Mouse (Mus musculus) adrenal gland, adult 2 months (tissue): ENCODE results near the gene Drg1. TPM values are rescaled to one million over a fixed set of nuclear protein-coding genes. Genes with fewer than 3 reads are reported as not detected.

Experiments
- DNase-seq: peaks from one replicate; pipeline ENCODE4 v3.0.0; 2021
- polyA plus RNA-seq: library from polyadenylated mRNA; depleted of rRNA; stranded (reverse); fragments of >200 nt; gene quantifications from 2 replicates; pipeline ENCODE4 v1.2.3, GENCODE M21; 2012
- total RNA-seq, 2 experiments: library from RNA; stranded (reverse); gene quantifications; 2 replicates each; pipeline ENCODE4 v1.2.3; 2021

The Drg1 gene
- total and polyA plus RNA-seq, 3 experiments = 7.2 to 104 (median 86.3) TPM

DNA sequence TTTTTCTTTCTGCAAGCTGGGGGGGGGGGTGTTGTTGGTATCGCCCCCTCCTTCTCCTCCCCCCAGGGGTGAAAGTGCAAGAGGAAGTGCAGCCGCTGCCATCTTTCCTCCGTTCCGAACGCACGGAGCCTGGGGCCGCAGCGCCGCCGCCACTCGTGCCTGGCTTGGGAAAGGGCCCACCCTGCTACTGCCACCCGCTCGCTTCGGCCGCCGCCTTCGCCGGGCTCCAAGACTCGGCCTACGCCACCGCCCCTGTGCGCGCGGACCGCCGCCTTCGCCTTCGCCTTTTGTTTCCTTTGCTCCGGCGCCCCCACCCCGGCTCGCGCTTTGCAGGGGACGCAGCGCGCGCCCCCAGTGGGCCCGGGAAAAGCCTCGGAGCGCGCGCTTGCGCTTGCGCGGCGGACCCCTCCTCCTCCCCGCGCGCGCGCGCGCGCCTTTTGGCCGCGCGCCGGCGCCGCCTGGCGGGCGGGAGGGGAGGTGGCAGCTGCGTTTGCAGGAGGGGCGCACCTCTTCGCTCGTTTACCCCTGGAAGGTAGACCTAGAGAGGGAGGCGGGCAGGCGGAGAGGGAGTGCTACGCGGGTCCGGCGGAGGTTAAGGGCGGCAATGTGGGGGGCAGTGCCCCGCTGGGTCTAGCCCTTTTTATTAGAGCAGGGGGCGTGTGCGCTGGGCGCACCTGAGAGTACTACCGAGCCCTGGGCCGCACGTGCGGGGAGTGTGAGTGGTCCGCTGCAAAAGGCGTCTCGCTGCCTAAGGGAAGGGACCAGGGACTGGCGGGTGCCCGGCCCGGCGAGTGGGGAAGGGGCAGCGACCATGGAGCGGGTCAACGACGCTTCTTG, 23.8 kb upstream of the Drg1 start:
- DNase-seq = peak; percentile 89

DNA sequence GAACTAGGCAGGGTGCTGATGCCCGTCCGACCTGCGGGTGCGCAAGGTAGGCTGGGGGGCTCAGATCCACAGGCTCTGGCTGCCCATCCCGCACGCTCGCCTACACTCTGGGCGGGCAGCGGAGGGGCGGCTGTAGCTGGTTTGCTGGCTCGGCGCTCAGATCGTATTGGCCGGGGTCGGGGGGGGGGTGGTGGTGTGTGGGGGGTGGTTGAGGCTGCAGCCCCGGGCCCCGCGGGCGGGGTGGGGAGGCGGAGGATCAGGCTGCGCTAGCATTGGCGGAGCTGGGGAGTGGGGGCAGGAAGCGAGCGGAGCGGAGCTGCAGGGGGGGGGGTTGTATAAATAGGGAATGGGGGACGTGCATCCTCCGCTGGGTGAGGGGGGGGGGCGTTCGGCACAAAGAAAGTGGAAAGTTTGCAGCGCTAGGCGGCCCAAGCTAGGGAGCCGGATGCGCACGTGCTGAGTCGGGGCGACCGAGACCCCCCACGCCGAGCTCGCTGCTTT, 23.1 kb upstream of the Drg1 start:
- peak; percentile 85 for DNase-seq

DNA sequence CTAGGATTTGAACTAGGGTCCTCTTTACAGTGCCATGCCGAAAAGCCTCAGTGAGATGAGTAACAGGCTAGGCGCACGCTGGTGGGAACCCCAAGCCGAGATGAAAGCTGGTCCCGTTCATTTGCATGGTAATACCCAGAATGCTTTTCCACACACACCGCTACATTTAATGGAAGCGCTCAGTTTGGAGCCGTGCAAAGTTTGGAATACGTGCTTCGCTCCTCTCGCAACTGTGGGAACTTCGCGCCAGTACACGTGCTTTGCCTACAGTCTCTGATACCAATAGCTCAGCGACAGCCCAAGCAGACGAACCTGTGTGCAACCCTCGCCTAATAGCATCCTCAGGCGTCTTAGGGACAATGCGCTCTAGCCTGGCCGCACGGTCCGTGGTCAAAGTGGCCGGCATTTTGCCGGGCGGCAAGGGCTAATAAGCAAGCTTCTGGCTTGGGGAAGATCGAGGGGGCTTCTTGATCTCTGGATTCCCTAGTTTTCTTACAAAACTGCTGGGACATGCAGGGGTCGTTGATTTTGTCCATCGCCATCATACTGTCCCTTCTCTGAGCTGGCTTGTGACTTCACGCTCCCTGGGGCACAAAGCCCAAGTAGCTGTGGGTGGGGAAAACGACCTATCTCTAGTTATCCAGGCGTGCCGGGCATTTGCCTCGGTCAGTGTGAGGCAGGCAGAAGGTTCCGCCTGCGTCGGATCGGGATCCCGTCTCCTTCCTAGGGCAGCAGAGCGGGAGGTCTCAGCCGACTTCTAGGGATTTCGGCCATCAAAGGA, 22.5 kb upstream of the Drg1 start, which contains the start of gene Patz1:
Patz1 (plus strand) TSS at position 354 of the 781 bp plus-strand sequence.
- DNase-seq = peak; percentile 77

DNA sequence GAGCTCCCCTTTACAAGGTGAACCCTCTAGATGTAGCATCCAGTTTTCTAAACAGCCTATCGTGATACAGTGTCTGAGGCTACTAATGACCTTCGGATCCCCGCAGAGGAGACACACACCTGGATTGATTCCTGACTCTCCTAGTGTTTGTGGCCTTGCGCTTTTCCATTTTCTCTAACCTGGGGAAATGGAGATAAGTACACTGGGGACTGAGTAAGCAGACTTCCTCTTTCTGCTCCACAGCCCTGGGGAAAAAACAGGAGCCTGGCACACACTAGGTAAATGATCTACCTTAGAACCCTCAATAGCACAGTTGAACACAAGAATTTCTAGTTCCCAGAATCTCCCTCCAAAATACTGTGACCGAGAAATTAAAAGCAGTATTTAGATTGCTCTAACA, 21.7 kb upstream of the Drg1 start:
- DNase-seq = no peak

DNA sequence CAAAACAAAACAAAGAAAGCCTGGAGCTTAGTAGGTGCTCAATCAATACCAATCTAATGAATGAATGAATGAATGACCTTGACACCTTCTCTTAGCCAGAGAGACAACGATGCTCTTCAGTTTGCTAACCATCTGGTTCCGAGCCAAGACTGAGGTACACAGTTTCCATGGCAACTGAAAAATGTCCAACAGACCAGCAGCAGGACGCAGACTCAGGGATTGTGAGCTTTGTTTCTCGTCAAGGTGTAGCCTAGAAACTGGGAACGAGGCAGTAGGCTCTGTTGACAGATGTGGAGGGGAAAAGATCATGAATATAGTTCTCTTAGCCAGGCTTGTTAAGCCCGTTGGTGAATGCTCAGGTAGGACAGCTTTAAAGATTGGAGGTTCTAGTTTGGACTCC, 20.9 kb upstream of the Drg1 start:
- DNase-seq = no peak

DNA sequence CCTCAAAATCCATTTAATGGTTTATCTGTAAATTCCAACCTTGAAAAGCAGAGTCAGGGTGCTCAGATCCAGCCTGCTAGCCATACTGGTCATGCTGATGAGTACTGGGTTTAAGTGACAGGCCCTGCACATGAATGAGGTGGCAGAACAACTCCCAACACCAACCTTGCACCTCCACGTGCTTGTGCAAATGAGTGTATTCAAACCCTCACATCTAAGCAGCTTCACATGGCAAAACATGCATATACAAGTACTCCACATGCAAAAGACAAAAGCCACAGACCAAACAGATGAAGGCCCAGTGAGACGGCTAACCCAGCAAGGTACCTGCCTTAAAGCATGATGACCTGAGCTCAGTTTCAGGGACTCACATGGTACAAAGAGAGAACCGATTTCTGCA, 19.7 kb upstream of the Drg1 start:
- no peak for DNase-seq

DNA sequence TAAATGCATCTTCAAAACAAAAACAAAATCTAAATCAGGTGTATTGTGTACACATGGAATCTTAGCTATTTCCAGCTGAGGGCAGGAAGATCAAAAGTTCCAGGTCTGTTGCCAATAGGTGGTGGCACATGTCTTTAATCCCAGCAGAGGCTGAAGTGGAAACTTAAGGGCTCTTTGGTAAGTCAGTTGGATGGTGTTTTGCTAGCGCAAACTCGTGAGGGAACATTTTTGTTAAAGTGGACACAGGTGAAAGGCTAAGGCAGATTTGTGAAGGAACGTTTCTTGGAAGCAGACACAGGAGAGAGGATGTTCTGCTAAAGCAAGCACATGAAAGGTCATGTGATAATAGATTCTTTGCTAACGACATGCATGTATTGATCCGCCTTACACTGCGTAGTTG, 17.4 kb upstream of the Drg1 start:
- no peak for DNase-seq

DNA sequence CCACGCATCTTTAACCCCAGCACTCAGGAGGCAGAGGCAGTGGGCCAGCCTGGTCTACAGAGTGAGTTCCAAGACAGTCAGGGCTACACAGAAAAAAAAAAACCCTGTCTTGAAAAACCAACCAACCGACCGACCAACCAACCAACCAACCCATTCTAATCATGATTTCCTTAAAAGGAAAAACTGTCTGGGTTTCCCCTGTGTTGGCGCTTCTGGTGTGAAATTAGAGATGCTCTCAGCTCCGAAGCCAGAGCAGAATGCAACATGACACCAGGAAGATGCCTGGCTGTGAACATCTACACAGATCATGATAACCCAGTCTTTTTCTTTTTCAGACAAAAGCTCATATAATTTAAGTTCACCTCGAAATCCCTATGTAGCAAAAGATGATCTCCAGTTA, 16.7 kb upstream of the Drg1 start:
- no peak for DNase-seq

DNA sequence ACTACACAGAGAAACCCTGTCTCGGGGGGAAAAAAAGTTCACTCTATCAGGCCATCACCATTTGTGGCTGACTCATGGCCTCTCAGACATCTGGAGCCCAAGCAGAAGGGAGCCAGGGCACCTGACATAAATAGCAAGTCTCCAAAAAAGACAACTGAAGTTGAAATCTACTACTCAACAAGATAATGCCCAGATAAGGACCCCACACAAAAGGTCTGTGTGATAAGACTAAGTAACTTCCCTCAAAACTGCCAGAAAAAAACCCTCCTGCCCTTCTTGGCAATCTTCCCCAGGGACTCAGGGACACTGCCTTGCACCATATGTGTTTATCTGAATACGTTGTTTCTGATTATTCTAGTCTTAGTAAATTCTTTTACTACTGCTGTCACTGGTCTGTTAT, 13.5 kb upstream of the Drg1 start:
- no peak for DNase-seq

DNA sequence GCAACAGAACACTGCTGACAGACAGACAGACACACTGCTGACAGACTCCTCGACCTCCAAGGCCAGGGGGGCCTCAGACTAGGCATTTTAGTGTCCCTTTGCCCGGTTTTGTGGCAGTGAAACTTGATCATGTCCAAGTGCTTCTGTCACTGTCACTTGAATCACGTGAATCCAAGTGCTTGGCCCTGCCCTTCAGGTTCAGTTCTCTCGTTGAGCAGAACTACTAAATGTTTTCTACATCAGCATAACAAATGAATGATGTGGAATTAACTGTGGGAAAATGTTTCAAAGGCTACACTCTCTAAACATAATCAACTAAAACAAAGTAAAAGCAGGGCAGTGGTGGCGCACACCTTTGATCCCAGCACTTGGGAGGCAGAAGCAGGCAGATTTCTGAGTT, 12.1 kb upstream of the Drg1 start:
- DNase-seq = no peak

DNA sequence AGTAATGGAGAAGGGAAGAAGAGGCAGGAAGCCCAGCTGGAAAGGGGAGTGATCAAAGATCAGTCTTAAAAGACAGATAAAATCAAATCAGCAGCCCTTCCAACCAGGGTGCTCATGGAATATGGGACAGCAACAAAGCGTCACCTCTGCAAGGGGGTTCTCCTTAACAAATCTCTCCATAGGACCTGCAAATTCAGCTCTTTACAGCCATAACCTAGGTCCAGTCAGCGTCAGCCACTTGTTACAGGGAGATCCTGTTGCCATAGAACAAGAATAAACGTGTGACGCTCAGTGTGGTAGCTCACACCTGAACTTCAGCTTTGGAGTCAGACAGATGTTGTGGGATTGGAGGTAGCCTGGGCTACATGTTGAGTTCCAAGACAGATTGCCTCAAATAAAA, 3.0 kb upstream of the Drg1 start:
- no peak for DNase-seq

DNA sequence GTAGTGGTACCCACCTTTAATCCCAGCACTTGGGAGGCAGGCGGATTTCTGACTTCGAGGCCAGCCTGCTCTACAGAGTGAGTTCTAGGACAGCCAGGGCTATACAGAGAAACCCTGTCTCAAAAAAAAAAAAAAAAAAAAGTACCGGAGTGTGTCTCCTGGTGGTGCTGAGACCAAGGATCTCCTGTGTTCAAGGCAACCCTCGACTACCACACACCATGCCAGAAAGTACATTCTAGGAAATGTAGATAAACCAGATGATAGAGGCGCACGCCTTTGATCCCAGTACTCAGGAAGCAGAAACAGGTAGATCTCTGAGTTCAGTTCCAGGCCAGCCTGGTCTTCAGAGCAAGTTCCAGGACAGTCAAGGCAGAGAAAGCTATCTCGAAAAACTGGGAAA, 918 bp upstream of the Drg1 start:
- DNase-seq = no peak

DNA sequence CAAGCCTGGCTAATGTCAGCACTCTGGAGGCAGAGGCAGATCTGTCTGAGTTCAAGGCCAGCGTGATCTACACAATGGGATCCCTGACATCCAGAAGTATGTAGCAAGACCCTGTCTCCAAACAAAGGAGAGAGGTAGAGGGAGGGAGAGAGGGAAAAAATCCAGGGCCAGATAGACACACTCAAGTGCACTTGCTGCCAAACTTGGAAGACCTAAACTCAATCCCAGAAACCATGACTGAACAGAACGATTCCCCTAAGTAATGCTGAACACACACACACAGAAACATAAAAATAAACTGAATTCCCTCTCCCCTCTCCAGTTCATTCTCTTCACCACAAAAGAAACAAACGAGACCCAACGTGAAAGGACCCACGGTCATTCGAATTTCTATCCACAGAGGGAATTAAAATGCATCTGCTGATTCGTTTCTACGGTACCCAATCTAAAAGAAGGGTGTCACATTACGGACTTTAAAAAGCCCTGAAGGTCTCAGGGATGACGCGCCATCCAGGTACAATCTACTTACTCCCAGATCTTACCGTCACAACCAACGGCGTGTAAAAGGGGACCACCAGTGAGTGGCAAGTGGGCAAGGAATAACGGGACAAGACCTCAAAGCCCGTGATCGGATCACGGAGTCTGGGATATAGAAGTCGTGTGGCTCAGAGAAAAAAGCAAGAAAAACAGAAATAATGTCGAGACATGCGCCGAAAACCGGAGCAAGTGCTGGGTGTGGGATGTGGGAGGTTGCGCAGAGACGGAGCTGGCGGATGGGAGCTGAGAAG, 730 bp downstream of the Drg1 start:
- DNase-seq = no peak

DNA sequence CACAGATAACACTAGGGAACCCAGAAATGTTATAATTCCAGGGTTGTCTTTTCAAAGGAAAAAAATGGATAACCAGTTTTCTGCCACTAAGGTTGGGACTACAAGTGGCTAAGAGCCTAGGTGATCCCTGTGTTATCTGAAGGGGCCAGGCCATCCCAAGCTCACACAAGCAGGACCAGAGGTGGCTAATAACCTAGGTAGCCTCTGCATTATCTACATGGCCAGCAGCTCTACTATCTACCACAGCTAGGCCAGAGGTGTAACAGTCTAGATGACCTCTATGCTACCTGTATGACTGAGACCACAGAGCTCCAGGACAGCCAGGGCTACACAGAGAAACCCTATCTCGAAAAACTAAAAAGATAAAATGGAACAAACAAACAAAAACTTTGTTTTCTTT, 6.7 kb downstream of the Drg1 start:
- DNase-seq = no peak

DNA sequence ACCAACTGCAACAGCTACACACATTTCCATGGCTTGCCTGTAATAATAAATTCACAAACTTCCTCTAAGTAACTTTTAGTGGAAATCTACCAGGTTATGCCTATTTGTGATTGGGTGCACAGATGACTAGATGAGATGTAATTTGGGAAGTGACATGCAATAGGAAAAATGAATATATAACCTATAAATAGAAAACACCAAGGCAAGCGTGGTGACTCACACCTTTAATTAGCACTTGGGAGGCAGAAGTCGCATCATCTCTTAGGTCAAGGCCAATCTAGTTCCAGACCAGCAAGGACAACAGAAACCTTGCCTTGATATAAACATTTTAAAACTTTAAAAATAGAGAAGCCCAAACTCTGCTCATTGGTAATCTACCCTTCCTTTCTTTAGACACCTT, 18.8 kb downstream of the Drg1 start:
- peak; percentile 45 for DNase-seq

DNA sequence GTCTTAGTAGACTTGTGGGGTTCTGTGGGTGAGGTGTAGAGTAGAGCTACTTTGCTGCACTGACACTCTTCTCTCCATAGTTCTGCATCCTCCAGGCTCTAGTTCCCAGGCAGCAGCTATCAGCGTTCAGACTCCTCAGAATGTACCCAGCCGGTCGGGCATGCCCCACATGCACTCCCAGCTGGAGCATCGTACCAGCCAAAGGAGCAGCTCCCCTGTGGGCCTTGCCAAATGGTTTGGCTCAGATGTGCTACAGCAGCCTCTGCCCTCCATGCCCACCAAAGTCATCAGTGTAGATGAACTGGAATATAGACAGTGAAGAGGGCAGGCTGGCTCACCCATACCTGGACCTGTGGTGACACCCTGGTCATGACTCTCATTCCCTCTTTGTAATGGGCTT, 22.4 kb downstream of the Drg1 start:
- no peak for DNase-seq

DNA sequence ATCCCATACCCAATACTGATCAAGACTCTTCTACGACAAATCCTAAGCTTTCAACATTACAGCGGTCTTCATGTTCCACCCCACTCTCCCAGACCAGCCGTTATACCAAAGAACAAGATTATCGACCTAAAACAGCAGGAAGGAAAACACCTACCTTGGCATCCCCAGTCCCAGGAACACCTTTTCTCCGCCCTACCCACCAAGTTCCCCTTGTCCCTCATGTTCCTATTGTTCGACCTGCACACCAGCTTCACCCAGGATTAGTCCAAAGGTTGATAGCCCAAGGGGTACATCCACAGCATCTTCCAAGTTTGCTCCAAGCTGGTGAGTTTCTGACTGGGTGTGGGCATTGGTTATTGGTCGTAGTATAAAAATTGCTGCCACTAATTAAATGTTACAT, 23.8 kb downstream of the Drg1 start:
- DNase-seq = no peak

DNA sequence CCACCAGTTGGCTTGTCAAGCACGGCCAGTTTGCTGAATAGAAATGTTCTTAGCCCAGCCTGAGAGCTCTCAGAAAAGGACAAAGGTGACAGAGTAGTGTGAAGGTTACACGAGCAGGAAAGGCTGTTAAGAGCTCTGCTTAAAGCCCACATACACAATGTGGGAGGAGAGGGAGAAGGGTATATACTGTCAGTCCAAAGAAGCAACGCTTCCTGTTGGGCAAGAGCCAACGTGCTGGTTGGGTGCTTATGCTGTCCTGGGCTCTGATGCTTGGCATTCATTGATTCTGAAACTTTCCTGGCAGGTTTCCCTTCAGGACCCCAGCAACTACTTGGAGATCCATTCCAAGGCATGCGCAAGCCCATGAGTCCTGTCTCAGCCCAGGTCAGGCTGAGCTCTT, 30.9 kb downstream of the Drg1 start:
- no peak for DNase-seq

DNA sequence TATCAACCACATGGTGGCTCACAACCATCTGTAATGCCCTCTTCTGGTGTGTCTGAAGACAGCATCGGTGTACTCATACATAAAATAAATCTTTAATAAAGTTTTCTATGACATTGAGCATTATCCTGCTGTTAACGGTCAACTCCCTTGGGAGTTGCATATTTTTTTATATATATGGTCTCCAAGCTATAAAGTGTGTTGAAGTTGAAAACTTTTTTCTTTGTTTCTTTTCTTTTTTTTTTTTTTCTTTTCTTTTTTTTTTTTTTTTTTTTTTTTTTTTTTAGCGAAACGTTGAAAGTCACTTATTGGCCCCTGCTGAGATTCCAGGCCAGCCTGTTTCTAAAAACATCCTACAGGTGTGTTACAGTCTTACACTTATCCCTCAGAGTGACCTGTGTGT, 32.5 kb downstream of the Drg1 start:
- no peak for DNase-seq

DNA sequence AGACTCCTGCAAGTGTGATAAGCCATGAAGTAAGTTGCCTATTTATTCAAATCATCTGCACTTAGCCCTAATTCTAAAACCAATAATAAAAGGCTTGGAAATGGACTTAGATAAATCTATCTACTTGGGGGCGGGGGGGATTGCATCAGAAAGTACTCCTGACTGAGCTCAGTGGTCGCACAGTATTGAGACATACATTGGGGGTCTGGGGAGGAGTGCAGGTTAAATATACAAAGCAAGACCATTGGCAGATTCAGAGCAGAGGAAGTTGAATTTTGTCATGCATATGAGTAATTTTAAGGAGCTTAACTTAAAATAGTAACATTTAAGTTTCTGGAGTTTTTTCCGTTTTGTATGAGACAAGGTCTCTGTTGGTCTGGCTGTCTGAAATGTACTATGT, 34.0 kb downstream of the Drg1 start:
- DNase-seq = no peak

DNA sequence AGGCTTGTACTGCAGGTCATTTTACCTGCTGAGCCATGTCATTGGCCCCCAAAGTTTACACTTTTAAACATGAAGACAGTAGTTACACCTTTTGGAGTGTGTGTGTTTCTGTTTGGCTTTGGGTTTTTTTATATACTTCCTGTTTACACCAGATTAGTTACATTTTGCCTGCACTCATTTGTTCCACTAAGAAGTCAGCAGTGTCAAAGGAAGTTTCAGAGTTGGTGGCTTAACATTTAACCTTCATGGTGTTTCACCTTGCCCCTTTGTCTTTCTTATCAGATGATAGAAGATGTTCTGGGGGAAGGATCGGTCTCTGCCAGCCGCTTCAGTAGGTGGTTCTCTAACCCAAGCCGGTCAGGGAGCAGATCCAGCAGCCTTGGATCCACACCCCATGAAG, 39.1 kb downstream of the Drg1 start:
- DNase-seq = no peak

DNA sequence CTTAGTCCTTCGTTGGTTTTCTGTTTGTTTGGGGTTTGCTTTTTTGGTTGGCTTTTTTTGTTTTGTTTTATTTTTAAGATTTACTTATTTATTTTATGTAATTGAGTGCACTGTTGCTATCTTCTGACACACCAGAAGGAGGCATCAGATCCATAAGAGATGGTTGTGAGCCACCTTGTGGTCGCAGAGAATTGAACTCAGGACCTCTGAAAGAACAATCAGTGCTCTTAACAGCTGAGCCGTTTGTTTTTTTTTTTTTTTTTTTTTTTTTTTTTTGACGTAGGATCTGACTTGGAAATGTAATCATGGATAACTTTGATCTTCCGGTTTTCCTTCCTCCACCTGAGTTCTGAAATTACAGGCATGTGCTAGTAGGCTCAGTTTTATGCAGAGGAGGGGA, 43.1 kb downstream of the Drg1 start:
- DNase-seq = no peak

DNA sequence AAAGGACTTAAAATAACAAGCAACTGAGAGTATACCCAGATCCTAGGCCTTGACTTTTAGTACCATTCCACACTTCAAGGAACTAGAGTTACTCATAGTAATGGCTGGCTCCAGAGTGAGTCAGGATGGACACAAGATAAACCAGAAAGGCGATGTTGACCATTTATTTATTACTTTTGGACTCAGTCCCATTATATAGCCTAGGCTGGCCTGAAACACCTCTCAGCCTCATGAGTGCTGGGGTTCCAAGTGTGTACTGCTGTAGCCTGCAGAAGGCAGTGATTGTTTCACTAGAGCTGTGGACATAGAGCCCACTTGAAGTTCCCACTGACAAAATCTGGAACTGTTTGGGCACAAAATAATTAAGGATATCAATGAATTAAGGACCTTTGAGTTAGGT, 53.7 kb downstream of the Drg1 start:
- DNase-seq = peak; percentile 49
